13 mouse cellular contexts compared by ENCODE assay signal in the genomic region with DNA sequence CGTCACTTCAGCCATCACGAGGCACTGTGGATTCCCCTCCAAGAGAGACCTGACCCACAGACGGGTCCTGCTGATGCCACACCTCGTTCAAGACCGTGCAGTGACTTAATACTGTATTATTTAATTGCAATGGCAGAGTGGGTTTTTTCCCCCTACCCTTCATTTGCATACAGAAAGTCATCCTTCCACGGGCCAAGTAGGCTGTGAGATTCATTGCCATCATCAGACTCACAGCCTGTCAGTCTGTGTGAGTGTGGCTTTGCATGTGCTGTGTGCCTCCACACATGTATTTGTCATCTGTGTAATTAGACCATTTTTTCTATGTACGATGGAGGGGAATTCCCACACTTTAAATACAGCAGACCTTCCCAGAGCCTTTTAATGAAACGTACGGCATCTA. TPM values are rescaled to one million over a fixed set of nuclear protein-coding genes. Genes with fewer than 3 reads are reported as not detected.
DNase-seq lines count a peak whose midpoint lies in the region; ATAC-seq and TF ChIP-seq lines count a peak whose summit lies in the region.
"Had no signal": no experiment of that assay in that cellular context is flagged by ENCODE, and none has a peak within 500 bp of the region (broad histone marks: within the 10 kb centered on the region; RNA-seq: fewer than 3 reads in every experiment).

No protein-coding gene starts in this region.

- peak overlapping the region; percentile 55 for H3K4me2 ChIP-seq in forebrain, embryonic 13.5 days
- H3K4me2 ChIP-seq in forebrain, embryonic 12.5 days: no peak overlapping the region
- no peak overlapping the region for H3K4me2 ChIP-seq in midbrain, embryonic 11.5 days
- peak overlapping the region; percentile 57 for H3K4me2 ChIP-seq in hindbrain, postnatal 0 days (ENCODE audit: low read depth, low read length)
- peak overlapping the region; percentile 57 for H3K4me2 ChIP-seq in neural tube, embryonic 14.5 days (ENCODE audit: low read depth, low read length)

- DNase-seq in midbrain, embryonic 11.5 days (ENCODE audit: low spot score, missing footprints): peak; percentile 59
- DNase-seq in midbrain, embryonic 10.5 days (ENCODE audit: low spot score): no peak
- peak; percentile 15 for DNase-seq in hindbrain, postnatal 0 days (ENCODE audit: low spot score)
- no peak for DNase-seq in frontal cortex, adult 2 months (ENCODE audit: extremely low spot score in 1 of 2, low spot score in 1 of 2)
- DNase-seq: gastrocnemius, postnatal 36 days; liver, embryonic 13.5 days; lung, postnatal 4 days; right cerebral cortex, postnatal 14 days had no signal

- no peaks in the 10 kb centered on the region for H3K36me3 ChIP-seq in forebrain, embryonic 13.5 days (ENCODE audit: poor library complexity, severe bottlenecking)
- H3K36me3 ChIP-seq in forebrain, embryonic 12.5 days (replicated peaks): no peaks in the 10 kb centered on the region
- no peaks in the 10 kb centered on the region for H3K36me3 ChIP-seq in midbrain, embryonic 11.5 days (ENCODE audit: control insufficient read depth, insufficient read depth, low read length)
- no peaks in the 10 kb centered on the region for H3K36me3 ChIP-seq in midbrain, embryonic 10.5 days
- H3K36me3 ChIP-seq in hindbrain, postnatal 0 days (ENCODE audit: insufficient read depth, low read length): no peaks in the 10 kb centered on the region
- H3K36me3 ChIP-seq in neural tube, embryonic 14.5 days (ENCODE audit: control insufficient read depth, insufficient read depth, low read length): no peaks in the 10 kb centered on the region
- H3K36me3 ChIP-seq: liver, embryonic 13.5 days had no signal

- no peak for TF ChIP-seq CTCF in hindbrain, postnatal 0 days (IDR thresholded peaks at IDR 0.05; ENCODE audit: low read depth)

- 78% methylated on average over 9 of the region's 9 CpGs for WGBS in forebrain, embryonic 13.5 days
- 79% methylated on average over 9 of the region's 9 CpGs for WGBS in forebrain, embryonic 12.5 days
- 86% methylated on average over 9 of the region's 9 CpGs for WGBS in midbrain, embryonic 11.5 days
- WGBS in midbrain, embryonic 10.5 days: 84% methylated on average over 9 of the region's 9 CpGs
- WGBS in hindbrain, postnatal 0 days: 61% methylated on average over 9 of the region's 9 CpGs
- WGBS in neural tube, embryonic 14.5 days: 56% methylated on average over 9 of the region's 9 CpGs

- no peak overlapping the region for H3K27ac ChIP-seq in forebrain, embryonic 13.5 days
- H3K27ac ChIP-seq in forebrain, embryonic 12.5 days: no peak overlapping the region
- H3K27ac ChIP-seq in midbrain, embryonic 11.5 days (ENCODE audit: low read depth, low read length): no peak overlapping the region
- H3K27ac ChIP-seq in midbrain, embryonic 10.5 days (replicated peaks): no peak overlapping the region
- peak overlapping the region; percentile 87 for H3K27ac ChIP-seq in hindbrain, postnatal 0 days
- H3K27ac ChIP-seq in neural tube, embryonic 14.5 days (ENCODE audit: low read depth, low read length): peak overlapping the region; percentile 87; the same call in 1 of the 2 replicates
- H3K27ac ChIP-seq: liver, embryonic 13.5 days had no signal

- no peaks in the 10 kb centered on the region for H3K9me3 ChIP-seq in forebrain, embryonic 13.5 days (replicated peaks)
- no peaks in the 10 kb centered on the region for H3K9me3 ChIP-seq in forebrain, embryonic 12.5 days
- H3K9me3 ChIP-seq in midbrain, embryonic 11.5 days (ENCODE audit: control insufficient read depth, low read length): no peaks in the 10 kb centered on the region
- no peaks in the 10 kb centered on the region for H3K9me3 ChIP-seq in midbrain, embryonic 10.5 days (replicated peaks)
- no peaks in the 10 kb centered on the region for H3K9me3 ChIP-seq in hindbrain, postnatal 0 days (ENCODE audit: low read length)
- H3K9me3 ChIP-seq in neural tube, embryonic 14.5 days (ENCODE audit: control insufficient read depth, low read length): no peaks in the 10 kb centered on the region

- ATAC-seq in forebrain, embryonic 13.5 days: no peak
- no peak for ATAC-seq in forebrain, embryonic 12.5 days (ENCODE audit: low FRiP score)
- no peak for ATAC-seq in midbrain, embryonic 11.5 days (ENCODE audit: low FRiP score)
- 0 out of 2 replicates have a peak, but pooled peaks have one; percentile 10 for ATAC-seq in hindbrain, postnatal 0 days
- 0 out of 2 replicates have a peak, but pooled peaks have one; percentile 15 for ATAC-seq in neural tube, embryonic 14.5 days (ENCODE audit: low read depth)
- no peak for ATAC-seq in erythroblast, adult 5-6 weeks (replicated peaks; ENCODE audit: low FRiP score, poor library complexity, severe bottlenecking)

- no peak overlapping the region for H3K9ac ChIP-seq in forebrain, embryonic 13.5 days
- no peak overlapping the region for H3K9ac ChIP-seq in forebrain, embryonic 12.5 days
- H3K9ac ChIP-seq in midbrain, embryonic 11.5 days (ENCODE audit: low read length): no peak overlapping the region
- H3K9ac ChIP-seq in hindbrain, postnatal 0 days (replicated peaks; ENCODE audit: low read length): peak overlapping the region; percentile 48; the same call in 1 of the 2 replicates
- H3K9ac ChIP-seq in neural tube, embryonic 14.5 days (replicated peaks; ENCODE audit: low read depth, low read length): peak overlapping the region; percentile 46
- H3K9ac ChIP-seq: liver, embryonic 13.5 days had no signal

- H3K4me1 ChIP-seq in forebrain, embryonic 13.5 days: peaks cover 18% of the 10 kb centered on the region
- H3K4me1 ChIP-seq in forebrain, embryonic 12.5 days: peaks cover 14% of the 10 kb centered on the region
- peaks cover 7% of the 10 kb centered on the region; the same call in 1 of the 2 replicates for H3K4me1 ChIP-seq in midbrain, embryonic 11.5 days (ENCODE audit: control insufficient read depth, insufficient read depth, low read length)
- H3K4me1 ChIP-seq in midbrain, embryonic 10.5 days: peaks cover 13% of the 10 kb centered on the region
- peaks cover 9% of the 10 kb centered on the region; the same call in 1 of the 2 replicates for H3K4me1 ChIP-seq in hindbrain, postnatal 0 days (ENCODE audit: insufficient read depth, low read length)
- peaks cover 7% of the 10 kb centered on the region; the same call in 1 of the 2 replicates for H3K4me1 ChIP-seq in neural tube, embryonic 14.5 days (ENCODE audit: control insufficient read depth, insufficient read depth, low read length)

- H3K4me3 ChIP-seq in forebrain, embryonic 13.5 days: no peak overlapping the region
- no peak overlapping the region for H3K4me3 ChIP-seq in forebrain, embryonic 12.5 days (replicated peaks)
- no peak overlapping the region for H3K4me3 ChIP-seq in midbrain, embryonic 11.5 days (ENCODE audit: low read depth, low read length)
- no peak overlapping the region for H3K4me3 ChIP-seq in midbrain, embryonic 10.5 days
- H3K4me3 ChIP-seq in hindbrain, postnatal 0 days (ENCODE audit: low read length): peak overlapping the region; percentile 41
- peak overlapping the region; percentile 31 for H3K4me3 ChIP-seq in neural tube, embryonic 14.5 days (ENCODE audit: low read depth, low read length)
- H3K4me3 ChIP-seq: myocyte had no signal

- no peaks in the 10 kb centered on the region for H3K27me3 ChIP-seq in forebrain, embryonic 13.5 days
- no peaks in the 10 kb centered on the region for H3K27me3 ChIP-seq in forebrain, embryonic 12.5 days
- H3K27me3 ChIP-seq in midbrain, embryonic 11.5 days (ENCODE audit: control insufficient read depth, insufficient read depth, low read length): no peaks in the 10 kb centered on the region
- H3K27me3 ChIP-seq in midbrain, embryonic 10.5 days (ENCODE audit: low read depth, poor library complexity, severe bottlenecking): no peaks in the 10 kb centered on the region
- H3K27me3 ChIP-seq in hindbrain, postnatal 0 days (ENCODE audit: insufficient read depth, low read length): no peaks in the 10 kb centered on the region
- H3K27me3 ChIP-seq in neural tube, embryonic 14.5 days (ENCODE audit: control insufficient read depth, insufficient read depth, low read length): no peaks in the 10 kb centered on the region

RNA-seq across cellular contexts. Expression of gene Ankrd55, which starts 1.1 kb away (rescaled TPM):
- 1.3 and 1.7 TPM in 2 replicates for polyA plus RNA-seq in forebrain, embryonic 13.5 days (2015; fragmentation: Nextera tagmentation; extraction: Ambion mirVana)
- 1.0 and 1.3 TPM in 2 replicates for polyA plus RNA-seq in forebrain, embryonic 12.5 days (2016; fragmentation: Nextera tagmentation; extraction: Ambion mirVana)
- 1.9 and 2.3 TPM in 2 replicates for polyA plus RNA-seq in midbrain, embryonic 11.5 days (2014; fragmentation: Nextera tagmentation; extraction: Ambion mirVana)
- 1.2 and 2.9 TPM in 2 replicates for polyA plus RNA-seq in midbrain, embryonic 10.5 days (2016; fragmentation: Nextera tagmentation; extraction: Ambion mirVana)
- total RNA-seq in hindbrain, postnatal 0 days (2014; rRNA removed): 16.5 and 25.5 TPM in 2 replicates
- 12.0 and 12.4 TPM in 2 replicates for polyA plus RNA-seq in hindbrain, postnatal 0 days (2015; fragmentation: Nextera tagmentation; extraction: Ambion mirVana)
- 8.8 and 15.1 TPM in 2 replicates for polyA plus RNA-seq in neural tube, embryonic 14.5 days (2014; fragmentation: Nextera tagmentation; extraction: Ambion mirVana)
- total RNA-seq in erythroblast, adult 5-6 weeks (2015; ENCODE audit: low replicate concordance): not detected in 2 replicates
- total RNA-seq in erythroblast, adult 5-6 weeks (2017; ENCODE audit: low replicate concordance): not detected in 2 replicates
- 3.8 and 4.5 TPM in 2 replicates for polyA plus RNA-seq in frontal cortex, adult 2 months (2012; rRNA removed)
- total RNA-seq: gastrocnemius, postnatal 36 days had no signal

Comparison
In these comparisons a context has a peak if more than half of its experiments do, and no peak if none do; other contexts are left out.
1. H3K4me2 ChIP-seq: peak in forebrain, embryonic 13.5 days (single experiment), hindbrain, postnatal 0 days (single experiment) and neural tube, embryonic 14.5 days (single experiment); none in forebrain, embryonic 12.5 days (single experiment) and midbrain, embryonic 11.5 days (single experiment).
2. DNase-seq: peak in midbrain, embryonic 11.5 days (single experiment) and hindbrain, postnatal 0 days (single experiment); none in midbrain, embryonic 10.5 days (single experiment) and frontal cortex, adult 2 months (0 of 2).
3. ATAC-seq: peak in hindbrain, postnatal 0 days (single experiment) and neural tube, embryonic 14.5 days (single experiment); none in forebrain, embryonic 13.5 days (single experiment), forebrain, embryonic 12.5 days (single experiment), midbrain, embryonic 11.5 days (single experiment) and erythroblast, adult 5-6 weeks (single experiment).
4. H3K27ac ChIP-seq: peak in hindbrain, postnatal 0 days (single experiment) and neural tube, embryonic 14.5 days (single experiment); none in forebrain, embryonic 13.5 days (single experiment), forebrain, embryonic 12.5 days (single experiment), midbrain, embryonic 11.5 days (single experiment) and midbrain, embryonic 10.5 days (single experiment).
5. H3K4me3 ChIP-seq: peak in hindbrain, postnatal 0 days (single experiment) and neural tube, embryonic 14.5 days (single experiment); none in forebrain, embryonic 13.5 days (single experiment), forebrain, embryonic 12.5 days (single experiment), midbrain, embryonic 11.5 days (single experiment) and midbrain, embryonic 10.5 days (single experiment).
6. H3K9ac ChIP-seq: peak in hindbrain, postnatal 0 days (single experiment) and neural tube, embryonic 14.5 days (single experiment); none in forebrain, embryonic 13.5 days (single experiment), forebrain, embryonic 12.5 days (single experiment) and midbrain, embryonic 11.5 days (single experiment).